Mouse (Mus musculus): ENCODE results near the gene 4930404N11Rik. TPM values are rescaled to one million over a fixed set of nuclear protein-coding genes. Genes with fewer than 3 reads are reported as not detected.

4930404N11Rik gene
- polyA plus RNA-seq, 1 experiment from 2014 or later: 0.67 TPM

- H3K9me3 ChIP-seq (replicated peaks; ENCODE audit: control insufficient read depth, low read length): no peaks in the 10 kb centered on the region
- peak overlapping the region; percentile 95 for H3K4me2 ChIP-seq
- H3K36me3 ChIP-seq (ENCODE audit: control insufficient read depth, insufficient read depth, low read length): peaks cover 11% of the 10 kb centered on the region; the same call in 1 of the 2 replicates
- H3K9ac ChIP-seq (ENCODE audit: low read depth, low read length): peak overlapping the region; percentile 93
- H3K4me1 ChIP-seq (ENCODE audit: control insufficient read depth, insufficient read depth, low read length): peaks cover 37% of the 10 kb centered on the region
- 0 out of 2 replicates have a peak, but pooled peaks cover under 1% of the 10 kb centered on the region for H3K27me3 ChIP-seq (ENCODE audit: control insufficient read depth, insufficient read depth, low read length)
- H3K4me3 ChIP-seq (ENCODE audit: low read depth, low read length): peak overlapping the region; percentile 85
- under 1% methylated on average over 29 of the region's 29 CpGs for WGBS (ENCODE audit: insufficient replicate concordance)
- ATAC-seq (replicated peaks; ENCODE audit: insufficient number of reproducible peaks, low FRiP score, low TSS enrichment): peak; percentile 8
- H3K27ac ChIP-seq (ENCODE audit: low read depth, low read length): peak overlapping the region; percentile 80
Observed at GRCm38 (mm10) chr10:81349961-81350350, 15.7 kb downstream of the 4930404N11Rik start.

GRCm38 (mm10) chr10:81349146-81349545 lies 16.5 kb downstream of the 4930404N11Rik start:
- Histone ChIP-seq H3K27ac (ENCODE audit: low read depth, low read length) (peak overlapping the region; percentile 80), H3K4me1 (ENCODE audit: control insufficient read depth, insufficient read depth, low read length) (peaks cover 37% of the 10 kb centered on the region), H3K4me2 (peak overlapping the region; percentile 95), H3K9ac (ENCODE audit: low read depth, low read length) (peak overlapping the region; percentile 93), H3K4me3 (ENCODE audit: low read depth, low read length) (peak overlapping the region; percentile 85), H3K36me3 (ENCODE audit: control insufficient read depth, insufficient read depth, low read length) (peaks cover 11% of the 10 kb centered on the region; the same call in 1 of the 2 replicates), H3K9me3 (replicated peaks; ENCODE audit: control insufficient read depth, low read length) (no peaks in the 10 kb centered on the region), H3K27me3 (ENCODE audit: control insufficient read depth, insufficient read depth, low read length) (0 out of 2 replicates have a peak, but pooled peaks cover 7% of the 10 kb centered on the region)
- ATAC-seq (replicated peaks; ENCODE audit: insufficient number of reproducible peaks, low FRiP score, low TSS enrichment): peak; percentile 33; the same call in 1 of the 2 replicates
- WGBS (ENCODE audit: insufficient replicate concordance): 5% methylated on average over 12 of the region's 12 CpGs

GRCm38 (mm10) chr10:81346453-81347067 lies 19.1 kb downstream of the 4930404N11Rik start:
- Histone ChIP-seq H3K4me3 (ENCODE audit: low read depth, low read length) (peak overlapping the region; percentile 32), H3K27ac (ENCODE audit: low read depth, low read length) (0 out of 2 replicates have a peak overlapping the region, but pooled peaks have one; percentile 29), H3K9me3 (replicated peaks; ENCODE audit: control insufficient read depth, low read length) (no peaks in the 10 kb centered on the region), H3K4me2 (peak overlapping the region; percentile 61), H3K27me3 (ENCODE audit: control insufficient read depth, insufficient read depth, low read length) (peaks cover 28% of the 10 kb centered on the region), H3K4me1 (ENCODE audit: control insufficient read depth, insufficient read depth, low read length) (peaks cover 42% of the 10 kb centered on the region), H3K9ac (ENCODE audit: low read depth, low read length) (no peak overlapping the region), H3K36me3 (ENCODE audit: control insufficient read depth, insufficient read depth, low read length) (peaks cover 11% of the 10 kb centered on the region; the same call in 1 of the 2 replicates)
- ATAC-seq (replicated peaks; ENCODE audit: insufficient number of reproducible peaks, low FRiP score, low TSS enrichment): peak; percentile 14; the same call in 1 of the 2 replicates
- WGBS (ENCODE audit: insufficient replicate concordance): 6% methylated on average over 54 of the region's 55 CpGs

- 72% methylated on average over 4 of the region's 4 CpGs for WGBS (ENCODE audit: insufficient replicate concordance)
- Histone ChIP-seq H3K9me3 (replicated peaks; ENCODE audit: control insufficient read depth, low read length) (no peaks in the 10 kb centered on the region), H3K4me2 (no peak overlapping the region), H3K27ac (ENCODE audit: low read depth, low read length) (no peak overlapping the region), H3K36me3 (ENCODE audit: control insufficient read depth, insufficient read depth, low read length) (peaks cover 11% of the 10 kb centered on the region; the same call in 1 of the 2 replicates), H3K9ac (ENCODE audit: low read depth, low read length) (no peak overlapping the region), H3K4me1 (ENCODE audit: control insufficient read depth, insufficient read depth, low read length) (peaks cover 36% of the 10 kb centered on the region), H3K4me3 (ENCODE audit: low read depth, low read length) (no peak overlapping the region), H3K27me3 (ENCODE audit: control insufficient read depth, insufficient read depth, low read length) (peaks cover 36% of the 10 kb centered on the region)
- no peak for ATAC-seq (replicated peaks; ENCODE audit: insufficient number of reproducible peaks, low FRiP score, low TSS enrichment)
Observed at GRCm38 (mm10) chr10:81345162-81345534, 20.5 kb downstream of the 4930404N11Rik start.

- WGBS (ENCODE audit: insufficient replicate concordance): 46% methylated on average over 8 of the region's 8 CpGs
- Histone ChIP-seq H3K27me3 (ENCODE audit: control insufficient read depth, insufficient read depth, low read length) (peaks cover 36% of the 10 kb centered on the region), H3K9ac (ENCODE audit: low read depth, low read length) (no peak overlapping the region)
Observed at GRCm38 (mm10) chr10:81344421-81345161, 21.0 kb downstream of the 4930404N11Rik start.

GRCm38 (mm10) chr10:81342686-81343505 lies 22.7 kb downstream of the 4930404N11Rik start, which contains the start of gene Gipc3:
Gipc3 (minus strand) TSS chr10:81343266.
- 0 out of 2 replicates have a peak, but pooled peaks cover 6% of the 10 kb centered on the region for H3K36me3 ChIP-seq (ENCODE audit: control insufficient read depth, insufficient read depth, low read length)
- H3K9ac ChIP-seq (ENCODE audit: low read depth, low read length): peak within 1 kb of the TSS; percentile 75
- peak within 1 kb of the TSS; percentile 51 for H3K4me3 ChIP-seq (ENCODE audit: low read depth, low read length)
- H3K9me3 ChIP-seq (replicated peaks; ENCODE audit: control insufficient read depth, low read length): no peaks in the 10 kb centered on the region
- H3K4me2 ChIP-seq: peak within 1 kb of the TSS; percentile 86
- peaks cover 44% of the 10 kb centered on the region for H3K27me3 ChIP-seq (ENCODE audit: control insufficient read depth, insufficient read depth, low read length)
- ATAC-seq (replicated peaks; ENCODE audit: insufficient number of reproducible peaks, low FRiP score, low TSS enrichment): no peak
- H3K27ac ChIP-seq (ENCODE audit: low read depth, low read length): no peak within 1 kb of the TSS
- WGBS (ENCODE audit: insufficient replicate concordance): 7% methylated on average over 47 of the region's 67 CpGs
- peaks cover 26% of the 10 kb centered on the region for H3K4me1 ChIP-seq (ENCODE audit: control insufficient read depth, insufficient read depth, low read length)

More at GRCm38 (mm10) chr10:81344421-81345161, 21.0 kb downstream of the 4930404N11Rik start:
- ATAC-seq (replicated peaks; ENCODE audit: insufficient number of reproducible peaks, low FRiP score, low TSS enrichment): no peak
- H3K4me3 ChIP-seq (ENCODE audit: low read depth, low read length): no peak overlapping the region
- H3K4me1 ChIP-seq (ENCODE audit: control insufficient read depth, insufficient read depth, low read length): peaks cover 34% of the 10 kb centered on the region
- no peak overlapping the region for H3K27ac ChIP-seq (ENCODE audit: low read depth, low read length)
- H3K4me2 ChIP-seq: no peak overlapping the region
- H3K36me3 ChIP-seq (ENCODE audit: control insufficient read depth, insufficient read depth, low read length): peaks cover 11% of the 10 kb centered on the region; the same call in 1 of the 2 replicates
- H3K9me3 ChIP-seq (replicated peaks; ENCODE audit: control insufficient read depth, low read length): no peaks in the 10 kb centered on the region

- no peaks in the 10 kb centered on the region for H3K9me3 ChIP-seq (replicated peaks; ENCODE audit: control insufficient read depth, low read length)
- WGBS (ENCODE audit: insufficient replicate concordance): 32% methylated on average over 16 of the region's 16 CpGs
- H3K27me3 ChIP-seq (ENCODE audit: control insufficient read depth, insufficient read depth, low read length): peaks cover 50% of the 10 kb centered on the region
Observed at GRCm38 (mm10) chr10:81341333-81341949, 24.2 kb downstream of the 4930404N11Rik start.

More at GRCm38 (mm10) chr10:81341333-81341949, 24.2 kb downstream of the 4930404N11Rik start:
- ATAC-seq (replicated peaks; ENCODE audit: insufficient number of reproducible peaks, low FRiP score, low TSS enrichment): no peak
- Histone ChIP-seq H3K36me3 (ENCODE audit: control insufficient read depth, insufficient read depth, low read length) (no peaks in the 10 kb centered on the region), H3K4me2 (no peak overlapping the region), H3K27ac (ENCODE audit: low read depth, low read length) (no peak overlapping the region), H3K4me3 (ENCODE audit: low read depth, low read length) (no peak overlapping the region), H3K9ac (ENCODE audit: low read depth, low read length) (no peak overlapping the region), H3K4me1 (ENCODE audit: control insufficient read depth, insufficient read depth, low read length) (peaks cover 13% of the 10 kb centered on the region; the same call in 1 of the 2 replicates)
